Mouse (Mus musculus): ENCODE results near the gene 5730522E02Rik.

The 5730522E02Rik gene

DNA sequence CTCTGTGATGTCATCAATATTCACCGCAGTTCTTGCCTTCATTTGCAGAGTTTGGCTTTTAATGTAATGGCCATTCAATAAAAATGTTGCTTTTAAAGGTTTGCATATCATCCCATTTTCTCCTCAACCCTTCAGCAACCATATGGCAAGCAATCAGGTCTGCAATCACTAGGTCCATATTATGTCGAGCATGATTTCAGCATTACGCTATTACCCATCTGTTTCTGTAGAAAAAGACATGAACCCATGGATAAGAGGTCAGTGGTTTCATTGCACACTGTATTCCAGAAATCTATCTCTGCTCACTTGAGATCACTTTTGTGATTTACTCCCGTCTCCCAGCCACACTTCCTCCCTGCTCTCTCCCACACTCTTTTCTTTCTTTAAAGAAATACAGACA is 213.1 kb downstream of the 5730522E02Rik start:
- DNase-seq = no peak

- DNase-seq = no peak
These were observed 216.4 kb downstream of the 5730522E02Rik start for GRCm38 (mm10) chr11:25994128-25994527.

DNA sequence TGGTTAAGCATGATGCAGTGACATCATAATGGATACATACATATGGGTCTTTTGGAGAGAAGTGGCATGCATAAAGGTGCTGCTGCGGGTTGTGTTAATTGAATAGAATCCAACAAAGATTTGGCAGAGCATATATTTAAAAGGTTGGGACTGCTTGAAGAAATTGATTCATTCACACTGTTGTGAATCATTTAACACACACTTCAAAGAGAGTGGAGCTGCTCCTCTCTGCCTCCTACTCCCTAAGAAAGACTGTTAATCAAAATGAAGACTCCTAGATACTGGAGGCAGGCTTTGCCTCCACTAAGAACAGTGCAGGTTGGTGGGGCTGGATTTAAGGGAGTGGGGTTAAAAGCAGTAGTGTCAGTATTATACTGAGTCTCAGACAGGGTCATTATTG is 218.3 kb downstream of the 5730522E02Rik start:
- DNase-seq = no peak

- DNase-seq = no peak
These were observed 231.8 kb downstream of the 5730522E02Rik start for GRCm38 (mm10) chr11:25978736-25979276.

DNA sequence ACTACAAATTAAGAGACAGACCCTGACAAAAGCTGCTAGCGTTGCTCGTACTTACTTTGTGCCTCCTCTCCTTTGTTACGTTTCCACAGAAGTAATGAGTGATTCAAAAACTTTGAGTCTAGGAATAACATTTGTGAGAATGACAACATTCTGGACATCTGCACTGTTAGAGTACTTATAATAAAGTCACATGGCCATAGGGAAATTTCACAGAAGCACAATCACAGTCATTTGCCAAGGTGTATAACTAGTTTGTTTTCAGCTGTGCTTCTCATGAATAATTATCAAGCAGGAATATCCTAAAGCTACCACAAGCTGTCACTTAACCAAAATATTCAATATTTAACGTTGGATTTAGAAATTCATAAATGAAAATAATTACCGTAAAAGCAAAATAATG is 269.1 kb downstream of the 5730522E02Rik start:
- DNase-seq = no peak

DNA sequence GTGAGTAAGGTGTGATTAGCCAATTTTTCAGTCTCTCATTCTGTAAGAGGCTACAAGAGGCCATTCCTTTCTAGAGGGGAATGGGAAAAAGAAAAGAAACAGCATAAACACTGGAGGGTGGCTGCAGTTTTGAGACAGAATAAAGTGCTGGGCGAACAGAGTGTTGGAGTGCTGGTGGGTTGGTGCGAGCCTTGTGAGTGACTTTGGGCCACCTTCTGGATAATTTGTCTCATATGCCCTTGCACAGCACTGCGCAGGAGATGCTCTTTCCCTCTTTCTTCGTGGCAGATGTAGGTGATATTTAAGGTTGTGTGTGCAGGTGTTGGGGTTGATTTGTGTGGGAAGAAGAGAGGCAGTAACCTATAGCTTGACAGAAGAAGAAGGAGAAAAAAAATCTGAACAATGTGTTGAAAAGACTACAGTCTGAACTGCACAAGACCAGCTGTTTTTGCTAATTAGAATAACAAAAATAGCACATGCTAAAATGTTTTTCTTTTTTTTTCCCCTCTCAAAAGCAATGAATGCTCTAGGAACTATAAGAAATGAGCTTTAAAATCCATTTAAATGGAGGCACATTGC is 269.8 kb downstream of the 5730522E02Rik start:
- DNase-seq = no peak

- no peak for DNase-seq
These were observed 284.3 kb downstream of the 5730522E02Rik start for GRCm38 (mm10) chr11:25926267-25926666.

DNA sequence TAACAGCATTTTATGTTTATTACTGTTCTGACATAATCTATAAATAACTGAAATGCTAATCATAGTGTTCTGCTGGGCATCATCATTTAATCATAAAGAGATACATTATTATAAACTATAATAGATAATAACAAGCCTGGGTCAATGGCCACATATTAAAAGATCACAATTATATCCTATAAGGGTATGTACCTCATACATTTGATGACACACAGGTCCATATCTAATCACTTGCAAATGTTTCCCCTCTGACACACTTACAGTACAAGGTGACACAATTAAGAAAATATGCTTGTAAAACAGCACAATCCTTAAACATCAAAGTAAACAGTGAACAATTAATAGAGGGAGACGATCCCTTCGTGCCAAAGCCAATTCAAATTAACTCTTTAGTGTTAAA is 308.2 kb downstream of the 5730522E02Rik start:
- no peak for DNase-seq

GRCm38 (mm10) chr11:25901666-25902065 is 308.9 kb downstream of the 5730522E02Rik start:
- DNase-seq = no peak

- DNase-seq = no peak
These were observed 316.7 kb downstream of the 5730522E02Rik start for GRCm38 (mm10) chr11:25893906-25894305.

DNA sequence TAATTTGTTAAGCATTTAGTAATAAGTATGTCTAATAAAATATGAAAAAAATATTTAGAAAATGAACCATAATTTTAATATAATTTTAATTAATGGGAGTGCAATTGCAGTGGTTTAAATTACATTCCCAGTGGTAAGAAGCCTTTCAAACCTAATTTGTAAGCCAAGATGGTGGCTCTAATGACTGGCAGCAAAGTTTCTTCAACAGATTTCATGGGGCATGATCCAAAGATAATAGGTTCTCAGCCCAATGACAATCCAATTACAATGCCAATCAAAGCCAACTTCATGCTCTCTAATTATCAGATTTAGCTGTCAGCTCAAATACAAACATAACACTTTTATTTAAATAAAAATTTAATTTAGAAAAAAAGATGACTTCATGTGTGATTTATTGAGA is 337.6 kb downstream of the 5730522E02Rik start:
- DNase-seq = no peak

GRCm38 (mm10) chr11:25872317-25872716 is 338.2 kb downstream of the 5730522E02Rik start:
- DNase-seq = no peak

DNA sequence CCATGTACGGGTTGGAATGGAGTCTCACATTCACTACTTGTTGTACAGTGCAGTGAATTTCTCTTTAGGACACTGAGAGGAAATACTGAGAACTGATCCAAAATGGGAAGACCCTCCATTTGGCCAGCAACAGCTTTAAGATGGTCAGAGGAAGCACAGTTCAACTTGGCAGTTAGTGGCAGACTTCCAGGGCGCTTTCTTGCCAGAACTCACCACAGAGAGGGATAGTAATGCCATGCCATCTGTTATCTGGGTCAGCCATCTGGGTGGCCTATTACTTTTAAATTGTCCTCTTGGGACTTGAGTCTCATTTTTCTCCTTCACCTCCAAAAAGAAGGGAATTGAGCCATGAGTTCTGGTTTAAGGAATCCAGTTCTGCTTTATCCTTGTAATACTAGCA is 344.3 kb downstream of the 5730522E02Rik start:
- DNase-seq = peak; percentile 40

GRCm38 (mm10) chr11:25862686-25863085 is 347.9 kb downstream of the 5730522E02Rik start:
- DNase-seq = peak; percentile 46

DNA sequence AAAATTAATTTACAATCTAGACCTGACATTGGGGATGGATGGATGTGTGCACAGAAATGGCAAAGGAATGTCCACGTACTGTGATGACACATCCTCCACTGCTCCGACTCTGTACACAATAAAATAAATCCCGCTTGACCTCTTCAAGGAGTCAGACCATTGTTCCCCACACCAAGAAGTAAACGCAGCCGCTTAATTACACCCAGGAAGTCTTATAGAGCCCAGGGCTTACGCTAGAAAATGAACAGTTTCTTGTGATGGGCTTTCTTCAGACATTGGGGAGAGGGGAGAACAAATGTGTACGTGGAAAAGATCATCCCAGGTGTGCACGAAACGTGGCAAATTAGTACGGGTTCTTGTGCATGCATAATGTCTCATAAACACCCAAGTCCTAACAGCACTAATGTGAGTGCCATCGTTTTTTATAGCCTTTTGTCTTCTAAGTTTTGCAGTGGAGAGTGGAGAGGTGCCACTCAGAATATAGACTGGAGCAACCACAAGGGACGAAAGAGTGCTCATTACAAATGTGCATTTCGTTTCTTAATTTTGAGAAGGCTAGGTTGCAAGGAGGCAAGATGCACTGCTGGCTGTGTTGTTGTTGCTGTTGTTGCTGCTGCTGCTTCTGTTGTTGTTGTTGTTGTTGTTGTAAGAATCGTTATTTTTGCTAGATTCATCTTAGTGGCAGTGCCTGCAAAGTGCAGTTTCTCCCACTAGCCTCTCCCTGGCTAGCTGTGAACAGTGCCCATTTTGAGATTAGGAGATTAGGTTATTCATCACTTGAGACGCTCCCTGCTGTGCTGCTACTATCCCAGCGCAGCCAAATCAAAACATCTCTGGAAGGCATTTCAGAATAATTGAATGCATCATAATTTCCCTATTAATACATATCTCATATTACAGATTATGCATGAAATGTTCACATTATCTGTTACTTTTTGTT is 353.7 kb downstream of the 5730522E02Rik start:
- DNase-seq = no peak

- no peak for DNase-seq
These were observed 354.8 kb downstream of the 5730522E02Rik start for GRCm38 (mm10) chr11:25855794-25856193.

DNA sequence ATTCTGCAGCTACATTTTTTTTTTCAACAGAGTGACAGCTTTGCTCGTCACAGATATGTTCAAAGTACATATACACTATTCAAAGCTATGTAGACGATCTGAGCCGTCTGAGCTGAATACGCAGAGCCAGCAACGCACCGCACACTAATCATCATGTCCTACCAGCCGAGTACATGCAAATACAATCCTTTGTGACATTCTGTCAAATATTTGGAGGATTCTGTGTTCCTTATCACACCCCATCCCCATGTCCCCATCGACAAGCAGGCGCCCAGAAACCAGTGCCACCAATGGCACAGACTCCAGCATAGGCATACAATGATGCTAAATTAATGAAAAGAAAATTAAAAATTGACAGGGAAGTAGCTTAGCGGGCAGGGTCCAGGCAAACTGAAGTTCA is 356.3 kb downstream of the 5730522E02Rik start:
- no peak for DNase-seq

DNA sequence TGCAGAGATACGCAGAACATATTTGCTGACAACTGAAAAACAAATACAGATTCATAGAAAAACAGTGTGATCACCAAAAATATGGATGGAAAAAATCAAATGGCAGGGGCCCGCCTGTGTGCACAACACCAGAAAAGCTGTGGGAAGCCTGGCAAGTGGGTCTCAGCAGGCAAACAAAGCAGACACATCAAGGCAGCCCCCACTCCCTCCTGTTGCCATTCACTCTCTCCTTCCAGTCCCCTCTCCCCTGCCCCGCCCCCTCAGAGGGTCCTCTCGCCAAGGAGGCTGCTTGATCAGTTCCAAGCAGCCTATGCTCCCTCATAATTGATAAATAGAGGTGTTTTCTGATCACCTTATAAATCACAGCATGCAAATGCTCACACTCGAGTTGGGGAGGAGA is 357.5 kb downstream of the 5730522E02Rik start:
- no peak for DNase-seq

DNA sequence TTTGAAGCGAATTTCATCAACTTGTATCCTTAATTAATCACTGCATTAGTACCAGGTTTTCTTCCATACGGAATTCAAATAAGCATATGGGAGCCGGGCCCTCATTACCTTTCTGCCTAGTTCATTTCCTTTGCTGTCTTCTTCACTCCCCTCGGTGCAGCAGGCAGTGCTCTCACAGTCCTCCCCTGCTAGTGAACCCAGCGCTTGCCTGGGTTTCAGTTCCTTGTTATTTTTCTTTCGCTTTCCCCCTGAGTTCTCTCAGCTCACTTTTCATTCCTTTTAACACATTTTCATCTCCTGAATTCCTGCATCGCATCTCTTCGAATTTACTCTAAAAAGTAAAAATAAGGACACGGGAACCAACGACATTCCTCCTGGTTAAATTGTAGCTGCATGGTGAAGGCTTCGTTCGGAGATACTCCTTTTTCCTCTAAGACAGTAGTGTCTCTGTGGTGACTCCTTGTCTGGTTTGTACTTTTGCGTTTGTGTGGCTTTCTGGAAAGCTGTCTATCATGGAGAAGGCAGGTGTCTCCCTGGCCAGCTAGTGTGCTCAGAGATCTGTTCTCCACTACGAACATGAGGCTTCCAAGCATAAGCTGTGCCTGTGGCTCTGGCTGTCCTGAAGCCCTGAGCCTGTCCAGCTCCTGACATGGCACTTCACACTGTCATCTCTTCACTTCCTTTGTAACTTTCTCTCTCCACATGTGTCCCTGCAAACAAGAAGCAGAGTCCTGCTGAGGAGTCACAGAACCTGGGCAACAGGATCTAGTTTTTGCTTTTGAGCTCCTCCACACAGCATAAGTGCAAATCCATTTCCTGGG is 361.5 kb downstream of the 5730522E02Rik start:
- no peak for DNase-seq

DNA sequence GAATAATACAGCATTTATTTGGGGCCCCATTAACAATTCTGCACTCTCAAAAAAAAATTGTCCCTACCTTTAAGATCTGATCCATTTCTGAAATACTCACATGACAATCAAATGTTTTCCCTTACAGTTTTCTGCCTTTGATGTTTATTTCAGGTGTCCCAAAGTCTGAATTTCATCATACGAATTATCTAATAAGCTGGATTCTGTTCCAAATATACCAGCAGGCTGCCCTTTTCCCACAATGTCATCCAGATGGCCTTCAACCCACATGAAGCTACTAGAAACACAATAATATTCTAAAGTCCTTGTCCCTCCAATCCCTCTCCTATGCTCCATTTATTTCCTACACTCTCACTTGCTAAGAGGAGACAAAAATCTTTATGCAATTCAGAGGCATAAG is 372.1 kb downstream of the 5730522E02Rik start:
- no peak for DNase-seq

DNA sequence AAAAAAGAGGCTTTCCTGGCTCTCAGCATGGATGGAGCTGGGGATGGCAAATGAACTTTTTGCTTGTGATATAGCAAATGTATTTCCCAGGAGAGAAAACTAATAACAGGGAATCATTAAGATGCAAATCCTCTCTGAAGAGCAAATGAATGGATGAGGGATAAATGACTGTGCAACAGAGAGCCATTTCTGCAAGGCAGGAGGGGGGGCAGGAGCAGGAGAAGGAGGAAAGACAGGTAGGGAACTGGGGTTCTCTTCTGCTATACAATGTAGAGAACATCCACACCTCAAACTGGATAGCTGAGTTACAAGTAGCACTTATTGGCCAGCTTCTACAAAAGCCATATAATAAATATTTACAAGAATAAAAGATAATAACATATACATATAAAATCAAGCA is 390.8 kb downstream of the 5730522E02Rik start:
- no peak for DNase-seq

- DNase-seq = no peak
These were observed 397.1 kb downstream of the 5730522E02Rik start for GRCm38 (mm10) chr11:25813446-25813845.

DNA sequence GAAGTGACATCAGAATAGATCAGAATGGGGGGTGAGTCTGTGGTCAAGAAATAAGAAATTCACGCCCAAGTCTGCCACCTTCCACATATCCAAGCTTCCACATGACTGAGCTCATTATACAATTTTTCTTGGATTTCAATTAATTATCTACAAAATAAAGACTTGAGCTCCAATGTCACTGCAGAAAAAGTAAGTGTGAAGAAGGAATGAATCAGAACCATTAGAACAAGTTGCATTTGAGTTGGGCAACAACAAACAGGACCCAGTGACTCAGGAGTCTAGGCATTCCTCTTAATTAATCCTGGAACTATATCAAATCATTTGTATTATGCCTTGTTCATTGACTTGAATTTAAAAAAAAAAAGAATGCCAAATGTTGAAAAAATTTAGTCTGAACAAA is 422.9 kb downstream of the 5730522E02Rik start:
- DNase-seq = no peak
